Mouse (Mus musculus): ENCODE measurements around the gene Efcab5. TPM values are rescaled to one million over a fixed set of nuclear protein-coding genes. Genes with fewer than 3 reads are reported as not detected.

Efcab5 gene
- total RNA-seq, 1 experiment, result 0.27 TPM

DNA sequence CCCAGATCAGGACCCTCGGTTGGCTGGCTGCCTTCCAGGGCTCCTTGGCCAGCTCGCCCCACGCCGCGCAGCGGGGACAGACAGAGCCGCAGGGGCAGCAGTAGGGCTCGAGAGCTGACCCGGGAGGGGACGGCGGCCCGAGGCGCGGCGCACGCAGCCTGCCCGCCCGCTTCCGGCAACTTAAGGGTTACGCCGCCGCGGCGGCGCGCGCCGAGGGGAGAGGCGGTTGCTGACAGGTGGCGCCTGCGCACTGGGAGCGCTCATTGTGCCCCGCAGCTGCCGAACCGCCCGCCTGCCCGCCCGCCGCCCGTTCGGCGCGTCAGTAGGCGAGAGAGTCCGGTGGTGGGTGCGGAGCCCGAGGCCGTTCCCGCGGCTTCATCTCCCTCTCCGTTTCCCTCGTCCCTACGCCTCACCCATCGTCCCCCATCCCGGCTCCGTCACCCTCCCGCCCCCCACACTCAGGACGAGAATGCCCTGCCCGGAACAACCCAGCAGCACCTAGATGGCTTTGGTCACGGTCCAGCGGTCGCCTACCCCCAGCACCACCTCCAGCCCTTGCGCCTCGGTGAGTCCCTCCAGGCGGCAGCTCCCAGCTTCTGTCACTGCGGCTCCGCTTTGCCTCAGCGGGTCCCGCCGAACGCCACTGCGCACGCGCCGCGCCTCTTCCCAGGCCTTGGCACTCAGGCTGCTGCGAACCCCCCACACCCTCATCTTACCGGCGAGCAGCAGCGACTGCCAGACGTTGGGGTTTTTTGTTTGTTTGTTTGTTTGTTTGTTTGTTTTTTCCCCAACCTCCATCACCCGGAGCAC is 27.4 kb upstream of the Efcab5 start, which contains the start of gene Ssh2:
Ssh2 (plus strand) TSS at position 337 of the 810 bp plus-strand sequence.
- no peaks in the 10 kb centered on the region for H3K9me3 ChIP-seq (ENCODE audit: control insufficient read depth, insufficient read depth, low read depth, low read length)
- peak within 1 kb of the TSS; percentile 84 for H3K9ac ChIP-seq (ENCODE audit: insufficient read depth, low read depth, low read length, poor library complexity, severe bottlenecking)
- DNase-seq (ENCODE audit: low read depth, low spot score), result peak; percentile 63
- no peaks in the 10 kb centered on the region for H3K36me3 ChIP-seq (ENCODE audit: control insufficient read depth, insufficient read depth, low read length, poor library complexity, severe bottlenecking)
- no peak within 1 kb of the TSS for H3K27ac ChIP-seq (ENCODE audit: insufficient read depth, low read depth, low read length, poor library complexity, severe bottlenecking)
- in situ Hi-C loops (cut with MboI; ENCODE audit: low sequenced_read_pairs in 2 of 2, unreplicated experiment in 2 of 2), result no loop called here
- H3K4me3 ChIP-seq (ENCODE audit: insufficient read depth in 1 of 2, low read depth in 1 of 2, low read length in 2 of 2, poor library complexity in 1 of 2, severe bottlenecking in 1 of 2), result peak within 1 kb of the TSS; percentile 90 to 99
- TF ChIP-seq MAFK (IDR thresholded peaks at IDR 0.05; ENCODE audit: insufficient read depth, low read depth, low read length), result no peak
- TF ChIP-seq ZC3H11A (IDR thresholded peaks at IDR 0.05; ENCODE audit: borderline replicate concordance, low read depth, low read length), result no peak
- no peak for TF ChIP-seq ZNF384 (IDR thresholded peaks at IDR 0.05; ENCODE audit: low read depth, low read length)
- no peak for TF ChIP-seq CHD2 (IDR thresholded peaks at IDR 0.05; ENCODE audit: low read depth, low read length)
- TF ChIP-seq HCFC1 (IDR thresholded peaks at IDR 0.05; ENCODE audit: borderline replicate concordance, insufficient read depth, low read length), result no peak; the same call in 1 of the 2 replicates
- peaks cover 0 to 3% of the 10 kb centered on the region in 2 experiments; a peak in 2 of 4 replicates for H3K4me1 ChIP-seq (ENCODE audit: control insufficient read depth in 2 of 2, insufficient read depth in 2 of 2, low read length in 2 of 2, poor library complexity in 1 of 2)

DNA sequence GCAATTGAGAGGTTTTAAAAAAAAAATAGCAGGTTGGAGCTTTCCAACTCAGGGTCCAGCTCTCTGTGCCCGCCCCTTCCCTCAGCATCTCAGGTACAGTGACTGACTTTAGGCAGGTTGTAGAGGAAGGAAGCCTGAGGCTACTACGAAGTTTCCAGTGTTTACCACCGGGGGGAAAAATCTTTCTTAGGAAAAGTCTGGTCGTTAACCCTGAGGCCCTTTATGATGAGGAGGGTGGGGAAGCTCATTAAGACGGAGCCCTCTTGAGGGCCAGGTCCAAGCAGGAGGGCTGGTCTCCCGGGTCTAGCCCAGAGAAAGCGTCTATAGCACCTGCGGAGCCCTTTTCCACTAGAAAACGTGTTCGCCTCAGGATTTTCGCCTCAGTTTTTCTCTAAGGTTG is 26.7 kb upstream of the Efcab5 start:
- in situ Hi-C loops (cut with MboI; ENCODE audit: low sequenced_read_pairs in 2 of 2, unreplicated experiment in 2 of 2), result no loop called here
- peak overlapping the region; percentile 84 for H3K9ac ChIP-seq (ENCODE audit: insufficient read depth, low read depth, low read length, poor library complexity, severe bottlenecking)
- DNase-seq (ENCODE audit: low read depth, low spot score), result peak; percentile 17

GRCm38 (mm10) chr11:77214755-77215154 is 26.0 kb upstream of the Efcab5 start:
- no peaks in the 10 kb centered on the region for H3K36me3 ChIP-seq (ENCODE audit: control insufficient read depth, insufficient read depth, low read length, poor library complexity, severe bottlenecking)
- H3K4me1 ChIP-seq (ENCODE audit: control insufficient read depth in 2 of 2, insufficient read depth in 2 of 2, low read length in 2 of 2, poor library complexity in 1 of 2), result peaks cover 0 to 3% of the 10 kb centered on the region in 2 experiments; a peak in 2 of 4 replicates
- no peaks in the 10 kb centered on the region for H3K9me3 ChIP-seq (ENCODE audit: control insufficient read depth, insufficient read depth, low read depth, low read length)
- H3K9ac ChIP-seq (ENCODE audit: insufficient read depth, low read depth, low read length, poor library complexity, severe bottlenecking), result no peak overlapping the region
- TF ChIP-seq ZC3H11A (IDR thresholded peaks at IDR 0.05; ENCODE audit: borderline replicate concordance, low read depth, low read length) (0 out of 2 replicates have a peak, but pooled peaks have one; percentile 41), HCFC1 (IDR thresholded peaks at IDR 0.05; ENCODE audit: borderline replicate concordance, insufficient read depth, low read length) (no peak), ZNF384 (IDR thresholded peaks at IDR 0.05; ENCODE audit: low read depth, low read length) (no peak)
- no peak overlapping the region for H3K27ac ChIP-seq (ENCODE audit: insufficient read depth, low read depth, low read length, poor library complexity, severe bottlenecking)
- DNase-seq (ENCODE audit: low read depth, low spot score), result peak; percentile 26
- in situ Hi-C loops (cut with MboI; ENCODE audit: low sequenced_read_pairs in 2 of 2, unreplicated experiment in 2 of 2), result no loop called here
- no peak overlapping the region for H3K4me3 ChIP-seq (ENCODE audit: insufficient read depth in 1 of 2, low read depth in 1 of 2, low read length in 2 of 2, poor library complexity in 1 of 2, severe bottlenecking in 1 of 2)

More for the DNA sequence above, 26.7 kb upstream of the Efcab5 start:
- TF ChIP-seq ZC3H11A (IDR thresholded peaks at IDR 0.05; ENCODE audit: borderline replicate concordance, low read depth, low read length) (no peak), ZNF384 (IDR thresholded peaks at IDR 0.05; ENCODE audit: low read depth, low read length) (no peak)
- Histone ChIP-seq H3K36me3 (ENCODE audit: control insufficient read depth, insufficient read depth, low read length, poor library complexity, severe bottlenecking) (no peaks in the 10 kb centered on the region), H3K4me3 (ENCODE audit: insufficient read depth in 1 of 2, low read depth in 1 of 2, low read length in 2 of 2, poor library complexity in 1 of 2, severe bottlenecking in 1 of 2) (peak overlapping the region; percentile 90 to 99), H3K27ac (ENCODE audit: insufficient read depth, low read depth, low read length, poor library complexity, severe bottlenecking) (no peak overlapping the region), H3K9me3 (ENCODE audit: control insufficient read depth, insufficient read depth, low read depth, low read length) (no peaks in the 10 kb centered on the region), H3K4me1 (ENCODE audit: control insufficient read depth in 2 of 2, insufficient read depth in 2 of 2, low read length in 2 of 2, poor library complexity in 1 of 2) (peaks cover 0 to 3% of the 10 kb centered on the region in 2 experiments; a peak in 2 of 4 replicates)

- DNase-seq (ENCODE audit: low read depth, low spot score), result no peak
- Histone ChIP-seq H3K4me3 (ENCODE audit: insufficient read depth in 1 of 2, low read depth in 1 of 2, low read length in 2 of 2, poor library complexity in 1 of 2, severe bottlenecking in 1 of 2) (no peak overlapping the region), H3K36me3 (ENCODE audit: control insufficient read depth, insufficient read depth, low read length, poor library complexity, severe bottlenecking) (no peaks in the 10 kb centered on the region), H3K9ac (ENCODE audit: insufficient read depth, low read depth, low read length, poor library complexity, severe bottlenecking) (no peak overlapping the region), H3K27ac (ENCODE audit: insufficient read depth, low read depth, low read length, poor library complexity, severe bottlenecking) (no peak overlapping the region), H3K9me3 (ENCODE audit: control insufficient read depth, insufficient read depth, low read depth, low read length) (no peaks in the 10 kb centered on the region), H3K4me1 (ENCODE audit: control insufficient read depth in 2 of 2, insufficient read depth in 2 of 2, low read length in 2 of 2, poor library complexity in 1 of 2) (peaks cover 0 to 3% of the 10 kb centered on the region in 2 experiments; a peak in 2 of 4 replicates)
- TF ChIP-seq ZNF384 (IDR thresholded peaks at IDR 0.05; ENCODE audit: low read depth, low read length), result no peak
- TF ChIP-seq MAFK (IDR thresholded peaks at IDR 0.05; ENCODE audit: insufficient read depth, low read depth, low read length), result no peak
- no peak for TF ChIP-seq CHD2 (IDR thresholded peaks at IDR 0.05; ENCODE audit: low read depth, low read length)
- TF ChIP-seq HCFC1 (IDR thresholded peaks at IDR 0.05; ENCODE audit: borderline replicate concordance, insufficient read depth, low read length), result no peak
- no peak for TF ChIP-seq ZC3H11A (IDR thresholded peaks at IDR 0.05; ENCODE audit: borderline replicate concordance, low read depth, low read length)
- in situ Hi-C loops (cut with MboI; ENCODE audit: low sequenced_read_pairs in 2 of 2, unreplicated experiment in 2 of 2), result no loop called here
Observed at GRCm38 (mm10) chr11:77214142-77214692, 25.4 kb upstream of the Efcab5 start.
